Mouse (Mus musculus) bone marrow macrophage, adult 2 months (primary cell): ENCODE measurements at regions not wholly inside any gene's neighbourhood (a gene's known extent, or its start where the extent isn't known, plus 50 kb on each side); places are given as distances from the start of the nearest gene placed in this dataset.

Source experiments
- H3K27ac ChIP-seq: 2 replicates; pipeline ENCODE4 v1.5.1; 2012; ENCODE audit warnings: low read depth, low read length; ENCODE audit not compliant: insufficient read depth
- H3K4me1 ChIP-seq: 2 replicates; pipeline ENCODE4 v1.6.1; 2012; ENCODE audit warnings: low read length; ENCODE audit not compliant: control insufficient read depth, insufficient read depth
- H3K4me3 ChIP-seq: 2 replicates; pipeline ENCODE4 v1.5.1; 2012; ENCODE audit warnings: mild to moderate bottlenecking, low read length, moderate library complexity; ENCODE audit not compliant: insufficient read depth
- CTCF ChIP-seq: IDR thresholded peaks from 2 replicates; pipeline ENCODE4 v1.5.1; 2012; ENCODE audit warnings: low read depth, mild to moderate bottlenecking, low read length, moderate library complexity
- POLR2A ChIP-seq: IDR thresholded peaks from 2 replicates; pipeline ENCODE4 v1.6.1; 2012; ENCODE audit warnings: mild to moderate bottlenecking, low read depth, low read length, borderline replicate concordance

DNA sequence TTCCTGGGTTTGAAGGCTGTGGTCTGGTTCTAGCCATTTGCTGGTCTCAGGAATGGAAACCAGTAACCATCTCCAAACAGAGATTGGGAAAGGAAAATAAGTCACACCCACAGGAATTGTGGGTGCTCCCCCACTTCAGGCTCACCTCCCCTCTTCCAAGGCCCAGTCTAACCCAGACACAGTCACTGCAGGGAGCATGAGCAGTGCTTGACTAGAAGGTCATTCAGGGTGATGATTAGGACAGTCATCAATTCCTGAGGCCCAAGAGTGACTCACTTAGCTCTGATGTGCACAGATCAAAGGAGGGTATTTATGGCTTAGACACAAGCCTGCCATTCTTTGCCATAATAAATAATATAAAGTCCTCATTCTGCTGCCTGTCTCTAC, 120.4 kb downstream of the Tmem17 start:
- Histone ChIP-seq H3K4me3 (no peak overlapping the region), H3K27ac (peak overlapping the region; percentile 83), H3K4me1 (peaks cover 23% of the 10 kb centered on the region)
- TF ChIP-seq CTCF (no peak), POLR2A (no peak)

DNA sequence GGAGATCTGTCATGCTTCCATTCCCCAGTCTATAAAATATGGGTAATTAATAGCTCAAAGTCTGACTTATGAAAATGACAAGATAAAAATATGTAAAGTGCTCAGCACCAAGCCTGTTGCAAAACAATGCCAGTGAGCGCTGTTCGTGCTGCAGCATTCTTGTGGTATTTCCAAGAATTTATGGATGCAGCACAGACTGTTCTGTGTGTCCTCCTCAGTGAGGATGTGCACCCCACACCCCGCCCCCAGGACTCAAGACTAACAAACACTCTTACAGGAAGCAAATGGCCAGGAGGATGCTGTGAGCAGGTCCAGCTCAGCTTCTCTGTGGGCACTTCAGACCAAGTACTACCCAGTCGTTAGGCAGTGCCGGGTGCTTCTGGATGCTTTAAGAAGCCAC, 121.1 kb downstream of the Tmem17 start:
- Histone ChIP-seq H3K4me1 (peaks cover 23% of the 10 kb centered on the region), H3K4me3 (no peak overlapping the region), H3K27ac (no peak overlapping the region; the same call in 1 of the 2 replicates)
- TF ChIP-seq CTCF = no peak
- TF ChIP-seq POLR2A = no peak

DNA sequence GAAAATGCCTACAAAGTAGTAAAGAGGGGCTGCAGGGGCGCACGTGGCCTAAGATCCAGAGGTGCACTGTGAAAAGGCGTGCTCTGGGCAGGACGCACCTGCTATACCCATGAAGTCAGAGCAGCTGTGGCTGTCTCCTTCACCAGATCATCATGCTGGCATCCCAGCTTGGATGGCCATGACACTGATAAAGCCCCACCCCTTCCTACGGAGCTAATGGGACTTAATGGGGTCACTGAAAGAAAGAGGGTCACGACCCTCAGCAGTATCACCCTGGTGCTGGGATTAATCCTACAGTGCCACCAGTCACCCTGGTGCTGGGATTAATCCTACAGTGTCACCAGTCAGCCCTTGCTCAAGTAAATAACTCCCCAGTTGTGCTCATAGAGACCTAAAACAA, 122.1 kb downstream of the Tmem17 start:
- H3K4me1 ChIP-seq = peaks cover 23% of the 10 kb centered on the region
- no peak overlapping the region for H3K4me3 ChIP-seq
- no peak for TF ChIP-seq POLR2A
- no peak for TF ChIP-seq CTCF
- no peak overlapping the region for H3K27ac ChIP-seq

DNA sequence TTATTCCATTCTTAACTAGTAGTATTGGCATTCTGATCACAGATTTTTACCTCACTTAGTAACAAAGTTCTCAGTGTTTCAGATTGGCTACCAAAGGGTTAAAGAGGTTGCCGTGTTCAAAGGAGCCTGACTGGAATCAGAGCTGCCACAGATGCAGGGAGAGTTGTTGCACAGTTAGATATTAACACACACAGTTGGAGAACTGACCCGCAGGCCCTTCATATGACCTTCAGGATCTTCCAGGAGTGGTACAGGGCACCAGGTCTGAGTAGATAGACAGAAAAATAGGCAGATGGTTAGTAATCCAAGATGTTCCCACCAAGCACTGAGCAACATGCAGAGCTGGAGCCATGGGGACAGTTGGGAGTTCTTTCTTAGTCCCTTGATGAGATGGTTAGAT, 123.1 kb downstream of the Tmem17 start:
- TF ChIP-seq POLR2A (no peak), CTCF (no peak)
- no peak overlapping the region for H3K27ac ChIP-seq
- no peak overlapping the region for H3K4me3 ChIP-seq
- peaks cover 23% of the 10 kb centered on the region for H3K4me1 ChIP-seq

DNA sequence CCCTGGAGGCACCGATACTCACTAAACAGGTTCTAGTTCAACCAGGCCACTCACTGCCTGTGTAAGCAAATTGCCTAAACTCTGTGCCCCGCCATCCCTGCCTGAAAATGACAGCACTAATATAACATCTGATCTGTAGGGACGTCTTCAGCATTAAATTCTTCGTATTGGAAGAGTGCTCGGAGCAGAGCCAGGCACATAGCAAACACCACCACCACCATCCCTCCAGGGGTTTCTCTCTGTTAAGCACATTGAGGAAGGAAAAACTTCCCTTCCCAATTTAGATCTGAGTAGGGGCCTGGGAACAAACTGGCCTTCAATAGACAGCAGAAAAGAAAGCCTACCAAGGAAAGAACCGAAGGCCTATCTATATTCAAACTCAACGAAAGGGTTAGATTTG, 124.4 kb downstream of the Tmem17 start:
- no peak overlapping the region for H3K27ac ChIP-seq
- TF ChIP-seq CTCF (no peak), POLR2A (no peak)
- no peak overlapping the region for H3K4me3 ChIP-seq
- H3K4me1 ChIP-seq = peaks cover 24% of the 10 kb centered on the region

DNA sequence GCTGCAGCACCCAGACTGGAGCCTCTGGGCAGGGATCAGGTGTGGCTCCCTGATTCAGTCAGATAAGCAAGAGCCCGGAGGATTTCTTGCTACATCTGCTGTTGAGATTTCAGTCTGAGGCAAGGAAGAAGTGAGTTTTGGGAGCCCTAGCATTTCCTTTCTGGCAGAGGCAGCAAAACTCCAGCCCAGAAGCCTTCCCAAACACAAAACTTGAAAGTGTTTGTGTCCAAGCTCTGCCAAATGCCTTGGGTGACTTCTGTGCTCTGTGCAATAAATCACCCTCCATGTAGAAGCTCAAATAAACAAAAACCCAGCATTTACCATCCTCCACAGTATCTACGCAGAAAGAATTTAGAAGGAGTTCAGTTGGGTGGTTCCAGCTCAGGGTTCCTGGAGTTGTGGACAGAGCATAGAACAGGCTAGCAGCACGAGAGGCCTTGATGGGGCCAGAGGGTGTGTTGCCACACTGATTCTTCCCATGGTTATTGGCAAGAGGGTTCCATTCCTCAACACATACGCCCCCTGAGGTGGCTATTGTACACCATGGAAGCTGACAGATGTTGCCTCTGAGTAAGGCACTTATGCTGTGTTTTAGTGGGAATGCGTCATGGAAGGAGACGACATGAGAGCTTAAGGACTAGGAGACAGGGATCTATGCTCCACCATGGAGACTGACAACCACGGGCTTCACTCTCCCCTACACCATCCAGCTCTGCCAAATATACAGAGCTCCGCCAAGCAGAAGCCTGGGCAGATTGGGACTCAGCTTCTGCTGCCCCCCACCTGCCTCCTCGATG, 125.1 kb downstream of the Tmem17 start:
- no peak overlapping the region for H3K27ac ChIP-seq
- H3K4me1 ChIP-seq = peaks cover 20% of the 10 kb centered on the region
- TF ChIP-seq CTCF (no peak), POLR2A (no peak)
- no peak overlapping the region for H3K4me3 ChIP-seq

DNA sequence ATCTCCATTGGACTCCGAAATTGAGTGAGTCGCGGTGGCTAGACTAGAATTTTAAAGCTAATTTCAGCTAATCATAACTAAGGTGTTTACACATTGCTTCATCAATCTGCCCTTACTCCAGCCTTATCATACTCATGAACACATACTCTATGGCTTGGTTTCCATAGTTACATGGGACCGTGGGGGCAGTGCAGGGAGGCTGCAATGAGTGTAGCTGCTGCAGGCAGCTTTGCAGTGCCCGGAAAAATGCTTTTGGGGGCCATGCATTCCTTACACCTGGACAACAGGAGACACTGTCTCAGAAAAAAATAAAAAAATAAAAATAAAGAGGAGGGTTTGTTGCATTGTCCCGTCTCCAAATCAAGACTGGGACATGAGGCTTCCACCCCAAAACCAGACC, 126.3 kb downstream of the Tmem17 start:
- Histone ChIP-seq H3K27ac (no peak overlapping the region), H3K4me3 (no peak overlapping the region), H3K4me1 (peaks cover 8% of the 10 kb centered on the region)
- TF ChIP-seq CTCF (no peak), POLR2A (no peak)

DNA sequence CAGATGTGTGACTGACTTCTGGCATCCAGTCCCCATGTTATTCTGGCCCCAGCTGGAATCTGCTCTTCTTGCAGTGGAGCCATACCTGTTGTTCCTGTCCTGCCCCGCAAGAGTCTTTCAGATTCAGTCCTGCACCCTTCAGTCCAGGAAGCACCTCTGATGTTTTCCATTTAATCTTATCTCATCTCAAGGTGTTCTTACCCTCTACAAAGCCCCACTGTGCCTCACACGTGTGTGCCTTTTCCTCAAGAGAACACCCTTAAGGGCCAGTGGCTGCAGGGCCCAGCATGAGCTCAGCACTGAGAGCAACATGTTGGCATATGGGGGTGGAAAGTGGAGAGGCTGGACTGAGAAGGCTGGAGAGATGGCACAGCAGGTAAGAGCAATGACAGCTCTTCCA, 126.8 kb downstream of the Tmem17 start:
- TF ChIP-seq POLR2A (no peak), CTCF (no peak)
- Histone ChIP-seq H3K4me1 (peaks cover 7% of the 10 kb centered on the region; the same call in 1 of the 2 replicates), H3K27ac (no peak overlapping the region), H3K4me3 (no peak overlapping the region)

DNA sequence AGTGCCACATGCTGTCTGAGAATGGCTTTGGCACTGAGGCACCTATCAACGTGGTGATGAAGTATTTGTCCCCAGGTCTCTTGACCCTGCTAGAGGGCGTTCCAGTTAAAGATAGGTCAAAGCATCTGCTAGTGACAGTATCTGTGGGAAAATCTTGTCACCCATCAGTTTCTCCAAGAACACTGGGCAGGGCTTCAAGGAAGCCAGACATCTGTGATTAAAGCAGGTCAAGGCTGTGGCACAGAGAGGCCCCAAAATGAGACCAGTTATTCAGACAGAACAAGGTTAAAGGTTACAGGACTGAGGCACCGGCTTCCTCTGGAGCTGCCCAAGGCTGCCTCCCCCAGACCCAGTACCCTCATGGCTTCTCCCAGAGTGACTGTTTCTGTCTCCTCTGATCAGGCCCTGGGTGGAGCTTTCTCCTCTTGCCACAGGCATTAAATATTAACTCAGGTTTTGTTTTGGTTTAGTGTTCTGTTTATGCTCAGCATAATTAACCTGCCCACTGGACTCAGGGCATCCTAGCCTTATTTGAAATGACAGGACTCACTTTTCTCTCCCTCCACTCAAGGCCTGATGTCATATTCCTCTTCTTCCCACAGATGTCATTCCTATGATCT, 128.6 kb downstream of the Tmem17 start:
- no peak overlapping the region for H3K4me3 ChIP-seq

DNA sequence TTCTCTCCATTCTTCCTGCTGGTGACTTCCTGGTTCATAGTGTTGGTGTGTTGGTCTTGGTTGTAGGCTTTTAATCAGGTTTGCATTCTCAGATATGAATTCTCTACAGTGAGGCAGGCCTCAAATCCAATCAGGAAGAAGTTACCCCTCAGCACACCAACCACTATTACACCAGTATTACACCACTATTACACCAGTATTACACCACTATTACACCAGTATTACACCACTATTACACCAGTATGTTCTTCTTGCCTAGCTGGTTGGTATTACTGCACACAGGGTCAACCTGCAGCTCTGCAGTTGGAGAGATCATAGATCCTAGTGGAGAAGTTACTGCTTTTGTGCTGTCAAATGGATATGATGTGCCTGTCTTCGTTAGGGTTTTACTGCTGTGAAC, 129.6 kb downstream of the Tmem17 start:
- Histone ChIP-seq H3K4me3 (no peak overlapping the region), H3K4me1 (peaks cover 19% of the 10 kb centered on the region), H3K27ac (no peak overlapping the region)
- no peak for TF ChIP-seq CTCF
- TF ChIP-seq POLR2A = no peak

More for the DNA sequence above, 128.6 kb downstream of the Tmem17 start:
- Histone ChIP-seq H3K4me1 (peaks cover 15% of the 10 kb centered on the region), H3K27ac (no peak overlapping the region)
- TF ChIP-seq CTCF = no peak
- no peak for TF ChIP-seq POLR2A
